Mouse (Mus musculus) gastrocnemius, adult 8-10 months (tissue): ENCODE measurements around the gene Ap1g1. TPM values are rescaled to one million over a fixed set of nuclear protein-coding genes. Genes with fewer than 3 reads are reported as not detected.
A peak's percentile ranks its signal among the peaks of the same experiment; 100 is the strongest.

Source experiments
- DNase-seq, 2 experiments: peaks; one replicate each; pipeline ENCODE4 v3.0.0; 2022; ENCODE audit warnings: low spot score in 2 of 2
- total RNA-seq, 4 experiments: library from RNA; stranded (reverse); gene quantifications; 2 replicates each; pipeline ENCODE4 v1.2.4; 2022

The Ap1g1 gene
- total RNA-seq, 4 experiments from 2014 or later = 28.2 to 36.4 (median 30.6) TPM

- DNase-seq = no peak
These were observed 2.2 kb downstream of the Ap1g1 start for GRCm38 (mm10) chr8:109780548-109780947.

- no peak for DNase-seq
These were observed 12.6 kb downstream of the Ap1g1 start for GRCm38 (mm10) chr8:109790938-109791337.

GRCm38 (mm10) chr8:109795166-109795565, 16.8 kb downstream of the Ap1g1 start:
- no peak for DNase-seq

- no peak for DNase-seq
These were observed 20.4 kb downstream of the Ap1g1 start for GRCm38 (mm10) chr8:109798721-109799120.

GRCm38 (mm10) chr8:109799245-109799644, 20.9 kb downstream of the Ap1g1 start:
- DNase-seq = no peak

GRCm38 (mm10) chr8:109800325-109800724, 22.0 kb downstream of the Ap1g1 start:
- no peak for DNase-seq

GRCm38 (mm10) chr8:109803211-109803610, 24.9 kb downstream of the Ap1g1 start:
- DNase-seq = no peak

- DNase-seq = no peak
These were observed 25.4 kb downstream of the Ap1g1 start for GRCm38 (mm10) chr8:109803801-109804200.

- no peak for DNase-seq
These were observed 28.2 kb downstream of the Ap1g1 start for GRCm38 (mm10) chr8:109806522-109806921.

- DNase-seq = no peak
These were observed 29.2 kb downstream of the Ap1g1 start for GRCm38 (mm10) chr8:109807401-109808119.

- no peak for DNase-seq
These were observed 29.7 kb downstream of the Ap1g1 start for GRCm38 (mm10) chr8:109808120-109808447.

- no peak for DNase-seq
These were observed 32.1 kb downstream of the Ap1g1 start for GRCm38 (mm10) chr8:109810434-109810833.

GRCm38 (mm10) chr8:109815268-109815667, 36.9 kb downstream of the Ap1g1 start:
- no peak for DNase-seq

- no peak for DNase-seq
These were observed 39.6 kb downstream of the Ap1g1 start for GRCm38 (mm10) chr8:109817933-109818332.

- no peak for DNase-seq
These were observed 45.2 kb downstream of the Ap1g1 start for GRCm38 (mm10) chr8:109823561-109823960.

- no peak for DNase-seq
These were observed 61.5 kb downstream of the Ap1g1 start for GRCm38 (mm10) chr8:109839822-109840221.

GRCm38 (mm10) chr8:109842468-109842867, 64.1 kb downstream of the Ap1g1 start:
- DNase-seq = no peak

GRCm38 (mm10) chr8:109847866-109848265, 69.5 kb downstream of the Ap1g1 start:
- no peak for DNase-seq

- no peak for DNase-seq
These were observed 70.6 kb downstream of the Ap1g1 start for GRCm38 (mm10) chr8:109848981-109849380.

- DNase-seq = peak in 1 of 2 experiments; percentile 42
These were observed 75.1 kb downstream of the Ap1g1 start for GRCm38 (mm10) chr8:109853423-109853822.

- no peak for DNase-seq
These were observed 76.2 kb downstream of the Ap1g1 start for GRCm38 (mm10) chr8:109854522-109854921.

- DNase-seq = no peak
These were observed 77.1 kb downstream of the Ap1g1 start for GRCm38 (mm10) chr8:109855451-109855850.

- peak in 1 of 2 experiments; percentile 5 for DNase-seq
These were observed 85.0 kb downstream of the Ap1g1 start for GRCm38 (mm10) chr8:109863398-109863797.

GRCm38 (mm10) chr8:109864798-109865197, 86.4 kb downstream of the Ap1g1 start:
- DNase-seq = no peak
